Mouse (Mus musculus) liver, embryonic 16.5 days (tissue): ENCODE data around the gene Fgd6. TPM values are rescaled to one million over a fixed set of nuclear protein-coding genes. Genes with fewer than 3 reads are reported as not detected.

Experiments
- ATAC-seq: fragments of 200-750 bp; cut with Nextera tagmentation; 2 replicates; pipeline ENCODE4 v1.8.0; 2017; ENCODE audit warnings: low read depth, mild to moderate bottlenecking, moderate number of reproducible peaks, moderate library complexity
- H3K27ac ChIP-seq: fragments of 300-500 bp; sonication (generic); 2 replicates; pipeline ENCODE4 v1.5.1; 2014; ENCODE audit warnings: mild to moderate bottlenecking, low read length
- H3K27me3 ChIP-seq: fragments of 300-500 bp; sonication (generic); 2 replicates; pipeline ENCODE4 v1.6.1; 2014; ENCODE audit warnings: low read depth, low read length, mixed read lengths; ENCODE audit not compliant: control insufficient read depth, insufficient read depth
- H3K36me3 ChIP-seq: fragments of 300-500 bp; sonication (generic); 2 replicates; pipeline ENCODE4 v1.6.1; 2014; ENCODE audit warnings: mild to moderate bottlenecking; ENCODE audit not compliant: control insufficient read depth, insufficient read depth
- H3K4me1 ChIP-seq: fragments of 300-500 bp; sonication (generic); 2 replicates; pipeline ENCODE4 v1.6.1; 2014; ENCODE audit warnings: low read depth, low read length, mixed read lengths; ENCODE audit not compliant: control insufficient read depth
- H3K4me2 ChIP-seq: fragments of 300-500 bp; sonication (generic); 2 replicates; pipeline ENCODE4 v1.6.1; 2014; ENCODE audit warnings: low read depth, low read length, mixed read lengths
- H3K4me3 ChIP-seq: fragments of 300-500 bp; sonication (generic); 2 replicates; pipeline ENCODE4 v1.5.1; 2014; ENCODE audit warnings: low read depth, mild to moderate bottlenecking, low read length
- H3K9ac ChIP-seq: fragments of 300-500 bp; sonication (generic); 2 replicates; pipeline ENCODE4 v1.6.1; 2014; ENCODE audit warnings: low read depth, low read length
- H3K9me3 ChIP-seq: fragments of 300-500 bp; sonication (generic); replicated peaks from 2 replicates; pipeline ENCODE4 v1.6.1; 2016; ENCODE audit warnings: low read length; ENCODE audit not compliant: control insufficient read depth
- WGBS: fragments of 180-500 bp; shearing (Covaris S2); extraction: QIAGEN DNeasy Blood & Tissue Kit; methylation state at CpG from one replicate; pipeline ENCODE4 v1.1.7; 2014; ENCODE audit not compliant: insufficient replicate concordance; 5-methylcytosine and 5-hydroxymethylcytosine counted together
- polyA plus RNA-seq: library from polyadenylated mRNA; unstranded; fragments of >200 nt; fragmentation: Nextera tagmentation; extraction: Ambion mirVana; gene quantifications from 2 replicates; pipeline ENCODE4 v1.2.1, GENCODE M21; 2015

Fgd6 gene
- polyA plus RNA-seq, 1 experiment from 2014 or later, result 3.7 TPM

DNA sequence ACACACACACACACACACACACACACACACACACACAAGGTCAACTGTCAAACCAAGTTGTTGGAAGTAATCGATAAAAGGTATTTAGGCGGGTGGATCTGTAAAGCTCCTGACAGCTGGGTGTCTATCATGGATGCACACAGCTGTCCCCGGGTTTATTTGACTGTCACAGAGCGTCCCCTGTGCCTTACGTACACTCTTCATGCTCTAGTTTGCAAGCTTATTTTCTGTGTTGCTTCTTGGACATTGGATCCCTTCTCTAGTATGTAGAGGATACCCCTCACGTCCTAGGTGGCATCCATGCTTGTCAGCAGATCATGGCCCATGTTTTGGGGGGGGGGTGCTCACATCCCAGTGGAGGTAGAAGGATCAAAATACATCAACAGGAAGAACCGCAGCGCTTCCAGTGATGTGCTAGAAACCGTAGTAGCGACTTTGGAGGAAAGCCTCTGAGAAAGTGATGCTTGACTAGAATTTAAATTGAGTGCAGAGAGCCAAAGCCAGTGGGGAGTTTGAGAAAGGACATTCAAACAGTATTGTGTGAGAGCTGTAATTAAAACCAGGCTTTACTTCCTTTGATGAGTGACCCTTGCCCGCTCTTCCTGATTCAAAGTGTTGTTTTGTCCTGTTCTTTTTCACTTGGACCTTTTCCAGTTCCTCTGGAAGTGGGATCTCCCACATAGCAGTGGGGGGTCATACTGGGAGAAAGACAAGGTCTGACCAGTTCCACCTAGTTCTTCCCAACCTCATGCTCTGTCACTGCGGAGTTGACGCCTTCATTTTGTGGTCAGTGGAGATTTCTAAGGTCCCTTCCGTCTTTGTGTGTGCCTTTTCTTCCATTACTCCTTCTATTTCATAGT, 41.4 kb downstream of the Fgd6 start:
- no peak overlapping the region for H3K9ac ChIP-seq
- WGBS, result 79% methylated on average over 14 of the region's 14 CpGs
- peaks cover 17% of the 10 kb centered on the region for H3K4me1 ChIP-seq
- ATAC-seq, result no peak
- no peak overlapping the region for H3K4me3 ChIP-seq
- H3K27ac ChIP-seq, result no peak overlapping the region
- peaks cover 4% of the 10 kb centered on the region; the same call in 1 of the 2 replicates for H3K36me3 ChIP-seq
- H3K4me2 ChIP-seq, result no peak overlapping the region
- no peaks in the 10 kb centered on the region for H3K9me3 ChIP-seq
- no peaks in the 10 kb centered on the region for H3K27me3 ChIP-seq

DNA sequence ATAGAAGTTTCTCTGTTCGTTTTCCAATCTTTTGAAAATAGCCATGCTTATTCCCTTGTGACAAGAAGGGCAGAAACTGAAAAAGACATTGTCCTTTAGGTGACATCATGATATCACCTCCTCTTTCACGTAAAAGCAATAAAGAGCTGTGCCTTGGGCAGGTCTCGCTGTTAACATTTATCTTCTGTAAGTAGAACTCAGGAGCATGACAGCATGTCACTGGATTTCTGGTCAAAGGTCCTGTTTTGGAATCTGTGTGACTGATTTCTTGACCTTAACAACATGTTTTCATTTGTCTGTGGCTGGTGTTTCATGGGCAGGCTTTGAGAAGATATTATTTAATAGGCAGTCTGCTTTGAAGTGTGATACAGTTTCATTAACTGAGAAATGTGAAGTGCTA, 44.9 kb downstream of the Fgd6 start:
- 67% methylated on average over 3 of the region's 3 CpGs for WGBS
- H3K9ac ChIP-seq, result no peak overlapping the region
- no peaks in the 10 kb centered on the region for H3K36me3 ChIP-seq
- ATAC-seq, result no peak
- H3K4me2 ChIP-seq, result no peak overlapping the region
- no peaks in the 10 kb centered on the region for H3K9me3 ChIP-seq
- no peaks in the 10 kb centered on the region for H3K27me3 ChIP-seq
- H3K4me3 ChIP-seq, result no peak overlapping the region
- no peaks in the 10 kb centered on the region for H3K4me1 ChIP-seq
- no peak overlapping the region for H3K27ac ChIP-seq

DNA sequence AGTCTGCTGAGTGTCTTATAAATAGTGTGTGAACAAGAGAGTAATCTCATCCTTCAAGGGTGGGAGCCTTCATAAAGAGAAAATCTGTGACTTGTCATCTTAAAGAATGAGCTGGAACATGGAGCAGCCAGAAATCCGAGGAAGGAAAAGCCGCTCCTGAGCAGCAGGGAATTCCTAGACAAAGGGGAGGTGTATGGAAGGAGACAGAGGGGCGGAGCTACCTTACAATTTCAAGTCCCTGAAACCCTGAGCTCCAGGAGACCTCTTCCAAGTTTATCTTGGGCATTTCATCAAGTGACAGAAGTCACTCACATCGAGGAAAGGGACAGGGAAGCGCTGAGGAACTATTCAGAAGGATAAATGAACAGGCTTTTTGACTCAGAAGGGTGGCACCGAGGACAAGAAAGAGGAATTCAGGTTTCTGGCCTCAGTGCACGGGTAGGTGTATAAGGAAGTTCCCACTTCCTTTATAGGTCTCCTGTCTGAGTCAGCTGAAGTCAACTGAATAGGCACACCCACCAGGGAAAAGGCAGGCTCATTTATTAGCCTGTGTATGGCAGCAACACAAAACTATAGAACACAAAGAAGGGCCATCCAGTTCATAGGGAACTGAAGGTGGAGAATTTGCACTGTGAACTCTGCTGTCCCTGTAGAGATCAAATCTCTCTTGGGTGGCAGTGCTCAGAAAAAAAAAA, 46.4 kb downstream of the Fgd6 start:
- H3K9ac ChIP-seq, result no peak overlapping the region
- no peak overlapping the region for H3K4me2 ChIP-seq
- no peaks in the 10 kb centered on the region for H3K4me1 ChIP-seq
- H3K27ac ChIP-seq, result no peak overlapping the region
- no peaks in the 10 kb centered on the region for H3K27me3 ChIP-seq
- no peak for ATAC-seq
- H3K36me3 ChIP-seq, result no peaks in the 10 kb centered on the region
- no peaks in the 10 kb centered on the region for H3K9me3 ChIP-seq
- WGBS, result 42% methylated on average over 7 of the region's 7 CpGs
- H3K4me3 ChIP-seq, result no peak overlapping the region

DNA sequence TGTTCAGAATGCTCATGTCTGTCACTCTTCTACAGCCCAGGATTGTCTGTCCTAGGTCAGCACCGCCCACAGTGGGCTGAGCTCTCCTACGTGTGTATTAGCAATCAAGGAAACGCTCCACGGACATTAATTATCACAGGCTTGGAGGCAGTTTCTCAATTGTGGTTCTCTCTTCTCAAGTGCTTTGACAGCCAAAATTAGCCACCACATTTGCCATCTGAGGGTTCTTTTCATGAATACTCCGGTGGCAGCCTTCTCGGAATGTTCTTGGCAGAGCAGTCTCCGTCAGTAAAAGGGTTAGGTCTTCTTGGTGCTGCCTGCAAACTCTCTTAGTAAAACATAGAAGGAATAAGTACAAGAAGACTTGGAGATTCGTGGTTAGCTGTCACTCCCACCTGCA, 50.5 kb downstream of the Fgd6 start:
- Histone ChIP-seq H3K9me3 (no peaks in the 10 kb centered on the region), H3K36me3 (peaks cover 8% of the 10 kb centered on the region; the same call in 1 of the 2 replicates), H3K9ac (no peak overlapping the region), H3K4me2 (no peak overlapping the region), H3K4me3 (no peak overlapping the region), H3K4me1 (no peaks in the 10 kb centered on the region), H3K27ac (no peak overlapping the region), H3K27me3 (no peaks in the 10 kb centered on the region)
- WGBS, result 73% methylated on average over 8 of the region's 8 CpGs
- ATAC-seq, result no peak

DNA sequence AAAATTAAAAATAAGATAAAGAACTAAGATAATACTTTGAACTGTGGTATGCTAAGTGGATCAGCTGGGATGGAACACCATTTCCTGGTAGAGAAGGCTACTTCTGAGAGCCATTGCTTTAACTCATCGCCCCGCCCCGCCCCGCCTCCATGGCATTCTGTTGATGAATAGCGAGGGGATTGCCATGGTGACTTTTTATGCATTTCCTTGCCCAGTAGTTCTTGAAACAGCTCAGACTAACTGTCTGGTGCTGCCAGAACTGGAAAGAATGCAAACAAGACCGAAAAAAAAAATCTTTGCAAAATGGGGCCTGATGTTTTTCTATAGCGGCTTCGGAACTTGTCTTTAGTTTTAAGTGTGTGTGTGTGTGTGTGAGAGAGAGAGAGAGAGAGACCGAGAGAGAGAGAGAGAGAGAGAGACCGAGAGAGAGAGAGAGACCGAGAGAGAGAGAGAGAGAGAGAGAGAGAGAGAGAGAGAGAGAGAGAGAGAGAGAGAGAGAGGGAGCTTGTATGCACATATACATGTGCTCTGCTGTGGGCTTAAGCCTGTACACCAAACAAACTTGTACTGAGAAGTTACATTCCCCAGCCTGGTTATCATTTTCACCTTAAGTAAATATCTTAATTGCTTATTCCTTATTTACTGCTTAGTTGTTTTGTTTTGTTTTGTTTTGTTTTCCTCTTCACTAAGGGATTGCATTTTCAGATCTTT, 51.7 kb downstream of the Fgd6 start:
- no peaks in the 10 kb centered on the region for H3K27me3 ChIP-seq
- no peak overlapping the region for H3K27ac ChIP-seq
- WGBS, result 78% methylated on average over 9 of the region's 11 CpGs
- ATAC-seq, result no peak
- no peaks in the 10 kb centered on the region for H3K4me1 ChIP-seq
- no peaks in the 10 kb centered on the region for H3K9me3 ChIP-seq
- no peak overlapping the region for H3K4me2 ChIP-seq
- H3K9ac ChIP-seq, result no peak overlapping the region
- H3K36me3 ChIP-seq, result peaks cover 12% of the 10 kb centered on the region
- no peak overlapping the region for H3K4me3 ChIP-seq

DNA sequence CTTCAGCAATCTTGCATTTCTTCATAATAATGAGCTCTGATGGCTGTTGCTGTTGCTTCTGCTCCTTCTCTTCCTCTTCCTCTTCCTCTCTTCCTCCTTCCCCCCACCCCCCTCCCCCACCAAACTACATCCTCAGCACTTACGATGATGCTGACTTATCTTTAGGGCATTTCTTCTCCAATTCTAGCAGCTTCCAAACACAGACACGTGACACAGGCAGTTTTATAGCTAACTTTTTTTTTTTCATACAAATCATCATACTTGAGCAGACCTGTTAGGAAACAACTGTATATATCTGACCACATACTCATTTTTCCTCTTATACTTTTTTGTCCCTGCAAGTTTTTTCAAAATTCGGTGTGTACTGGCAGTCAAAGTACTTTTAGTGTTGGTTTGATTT, 54.2 kb downstream of the Fgd6 start:
- no peak for ATAC-seq
- no peaks in the 10 kb centered on the region for H3K9me3 ChIP-seq
- no peaks in the 10 kb centered on the region; the same call in 1 of the 2 replicates for H3K4me1 ChIP-seq
- H3K4me3 ChIP-seq, result no peak overlapping the region
- no peak overlapping the region for H3K4me2 ChIP-seq
- 66% methylated on average over 3 of the region's 3 CpGs for WGBS
- H3K36me3 ChIP-seq, result peaks cover 12% of the 10 kb centered on the region
- no peaks in the 10 kb centered on the region for H3K27me3 ChIP-seq
- no peak overlapping the region for H3K9ac ChIP-seq
- H3K27ac ChIP-seq, result no peak overlapping the region

DNA sequence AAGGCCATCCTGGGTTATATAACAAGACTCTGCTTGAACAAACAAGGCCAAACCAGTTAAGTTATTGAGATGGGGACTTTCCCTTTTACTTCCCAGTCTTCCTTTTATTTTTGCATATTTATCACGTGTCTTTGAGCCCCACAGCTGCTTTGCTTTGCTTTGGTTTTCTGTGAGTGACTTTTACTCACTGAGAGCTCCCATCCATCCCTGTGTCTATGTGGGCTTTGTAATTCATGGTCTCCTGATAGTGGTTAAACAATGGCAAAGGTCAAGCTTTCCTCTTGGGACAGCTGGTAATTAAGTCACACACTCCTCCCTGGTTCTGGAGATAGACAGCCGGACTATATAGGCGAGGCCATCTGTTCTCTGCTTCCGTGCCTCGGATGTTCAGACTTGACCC, 57.7 kb downstream of the Fgd6 start:
- no peak for ATAC-seq
- H3K27me3 ChIP-seq, result no peaks in the 10 kb centered on the region
- 73% methylated on average over 5 of the region's 5 CpGs for WGBS
- H3K4me3 ChIP-seq, result no peak overlapping the region
- no peaks in the 10 kb centered on the region for H3K9me3 ChIP-seq
- H3K4me1 ChIP-seq, result peaks cover 19% of the 10 kb centered on the region
- H3K9ac ChIP-seq, result no peak overlapping the region
- no peak overlapping the region for H3K27ac ChIP-seq
- H3K4me2 ChIP-seq, result no peak overlapping the region
- peaks cover 12% of the 10 kb centered on the region for H3K36me3 ChIP-seq

DNA sequence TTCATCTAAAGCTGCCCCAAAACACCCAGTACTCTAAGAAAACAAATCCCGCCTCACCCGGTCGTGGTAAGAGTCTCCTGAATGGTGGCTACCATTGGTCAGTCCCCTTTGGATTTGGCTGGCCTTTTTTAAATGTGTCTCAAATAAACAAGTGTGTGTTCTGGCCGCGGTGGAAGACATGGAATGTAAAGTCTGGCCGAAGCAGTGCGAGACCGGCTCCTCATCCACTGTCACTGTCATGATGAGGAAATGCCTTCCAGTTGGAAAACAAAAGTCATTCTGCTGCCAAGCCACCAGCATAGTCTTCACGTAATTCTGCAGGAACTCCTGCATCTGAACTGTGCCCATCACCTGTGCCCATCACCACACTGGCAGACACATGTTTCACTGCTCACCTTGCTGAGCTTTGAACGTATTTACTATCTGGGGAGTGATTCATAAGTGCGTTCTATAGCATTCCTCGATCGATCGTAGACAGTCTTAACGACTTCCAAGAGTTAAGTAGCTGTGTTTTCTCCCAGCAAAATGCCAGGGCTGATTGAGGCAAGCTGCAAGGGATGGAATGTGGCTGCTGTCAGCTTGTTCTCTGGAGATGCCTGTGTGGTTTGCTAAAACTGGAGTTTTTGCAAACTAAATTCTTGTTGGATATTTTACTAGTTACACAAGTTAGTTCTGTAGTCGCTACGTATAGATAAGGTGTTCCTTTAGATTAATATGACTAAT, 60.1 kb downstream of the Fgd6 start:
- H3K36me3 ChIP-seq, result peaks cover 6% of the 10 kb centered on the region
- WGBS, result 81% methylated on average over 17 of the region's 17 CpGs
- no peaks in the 10 kb centered on the region for H3K9me3 ChIP-seq
- H3K4me2 ChIP-seq, result no peak overlapping the region
- H3K27me3 ChIP-seq, result no peaks in the 10 kb centered on the region
- ATAC-seq, result no peak
- no peak overlapping the region for H3K4me3 ChIP-seq
- peaks cover 19% of the 10 kb centered on the region for H3K4me1 ChIP-seq
- H3K9ac ChIP-seq, result no peak overlapping the region
- no peak overlapping the region for H3K27ac ChIP-seq
